Mouse (Mus musculus) forebrain, embryonic 14.5 days (tissue): ENCODE measurements around the gene Dbh. TPM values are rescaled to one million over a fixed set of nuclear protein-coding genes. Genes with fewer than 3 reads are reported as not detected.

Source experiments
- ATAC-seq: fragments of 200-750 bp; cut with Nextera tagmentation; 2 replicates; pipeline ENCODE4 v1.8.0; 2017; ENCODE audit warnings: mild to moderate bottlenecking, moderate library complexity
- DNase-seq: peaks from one replicate; pipeline ENCODE4 v3.0.0-alpha.2; 2015; ENCODE audit warnings: low spot score
- H3K27ac ChIP-seq: fragments of 300-500 bp; sonication (generic); 2 replicates; pipeline ENCODE4 v1.5.1; 2014; ENCODE audit warnings: low read depth, mild to moderate bottlenecking, control low read depth, low read length, moderate library complexity
- H3K27me3 ChIP-seq: fragments of 300-500 bp; sonication (generic); replicated peaks from 2 replicates; pipeline ENCODE4 v1.6.1; 2014; ENCODE audit warnings: low read length, control low read depth, mixed read lengths; ENCODE audit not compliant: control insufficient read depth, insufficient read depth
- H3K36me3 ChIP-seq: fragments of 300-500 bp; sonication (generic); 2 replicates; pipeline ENCODE4 v1.6.1; 2014; ENCODE audit warnings: low read length, control low read depth; ENCODE audit not compliant: control insufficient read depth, insufficient read depth
- H3K4me1 ChIP-seq: fragments of 300-500 bp; sonication (generic); 2 replicates; pipeline ENCODE4 v1.6.1; 2014; ENCODE audit warnings: antibody characterized with exemption, low read length, control low read depth; ENCODE audit not compliant: control insufficient read depth, insufficient read depth
- H3K4me2 ChIP-seq: fragments of 300-500 bp; sonication (generic); 2 replicates; pipeline ENCODE4 v1.6.1; 2014; ENCODE audit warnings: mild to moderate bottlenecking, control low read depth, low read length
- H3K4me3 ChIP-seq: fragments of 300-500 bp; sonication (generic); 2 replicates; pipeline ENCODE4 v1.5.1; 2014; ENCODE audit warnings: low read depth, low read length, control low read depth
- H3K9ac ChIP-seq: fragments of 300-500 bp; sonication (generic); 2 replicates; pipeline ENCODE4 v1.6.1; 2014; ENCODE audit warnings: mild to moderate bottlenecking, low read length, control low read depth, moderate library complexity
- H3K9me3 ChIP-seq: fragments of 300-500 bp; sonication (generic); replicated peaks from 2 replicates; pipeline ENCODE4 v1.6.1; 2016; ENCODE audit warnings: low read length, control low read depth, mixed read lengths; ENCODE audit not compliant: control insufficient read depth
- WGBS: fragments of 180-500 bp; shearing (Covaris S2); extraction: QIAGEN DNeasy Blood & Tissue Kit; methylation state at CpG from one replicate; pipeline ENCODE4 v1.1.7; 2014; 5-methylcytosine and 5-hydroxymethylcytosine counted together
- polyA plus RNA-seq: library from polyadenylated mRNA; unstranded; fragments of >200 nt; fragmentation: Nextera tagmentation; extraction: Ambion mirVana; gene quantifications from 2 replicates; pipeline ENCODE4 v1.2.1, GENCODE M21; 2014

Dbh gene
- polyA plus RNA-seq, 1 experiment from 2014 or later = not detected

- no peaks in the 10 kb centered on the region for H3K9me3 ChIP-seq
- no peak overlapping the region for H3K9ac ChIP-seq
- DNase-seq (no peak), ATAC-seq (no peak)
- no peak overlapping the region for H3K4me3 ChIP-seq
- 83% methylated on average over 15 of the region's 15 CpGs for whole genome bisulfite sequencing
- H3K27me3 ChIP-seq = no peaks in the 10 kb centered on the region
- no peak overlapping the region for H3K4me2 ChIP-seq
- H3K4me1 ChIP-seq = no peaks in the 10 kb centered on the region
- H3K27ac ChIP-seq = 0 out of 2 replicates have a peak overlapping the region, but pooled peaks have one; percentile 21
- no peaks in the 10 kb centered on the region for H3K36me3 ChIP-seq
These were observed 41.2 kb downstream of the Dbh start for GRCm38 (mm10) chr2:27206128-27206797.

DNA sequence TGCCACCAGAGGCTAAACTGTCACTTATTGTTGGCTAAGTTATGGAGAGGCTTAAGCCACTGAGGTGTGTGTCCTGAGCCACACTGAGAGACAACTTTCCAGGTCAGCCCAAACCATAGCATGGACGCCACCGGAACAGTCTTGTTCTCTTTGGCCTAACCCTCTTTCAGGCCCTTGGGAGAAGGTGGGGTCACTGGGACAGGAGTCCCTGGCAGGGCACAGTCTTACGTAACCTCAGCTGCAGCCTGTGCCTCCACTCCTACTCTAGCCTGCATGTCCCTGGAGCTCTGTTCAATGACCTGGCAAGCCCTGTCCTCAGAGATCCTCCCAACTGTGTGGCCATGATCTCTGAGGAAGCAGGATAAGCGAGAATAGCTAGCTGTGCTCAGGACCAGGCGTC is 42.1 kb downstream of the Dbh start:
- no peak for DNase-seq
- Histone ChIP-seq H3K36me3 (no peaks in the 10 kb centered on the region), H3K4me1 (no peaks in the 10 kb centered on the region), H3K9ac (no peak overlapping the region), H3K4me2 (no peak overlapping the region), H3K9me3 (no peaks in the 10 kb centered on the region), H3K4me3 (no peak overlapping the region), H3K27ac (no peak overlapping the region), H3K27me3 (no peaks in the 10 kb centered on the region)
- 92% methylated on average over 5 of the region's 5 CpGs for WGBS
- ATAC-seq = no peak

- no peak overlapping the region for H3K9ac ChIP-seq
- H3K27me3 ChIP-seq = no peaks in the 10 kb centered on the region
- no peaks in the 10 kb centered on the region for H3K9me3 ChIP-seq
- 88% methylated on average over 9 of the region's 9 CpGs for WGBS
- DNase-seq = no peak
- H3K4me2 ChIP-seq = no peak overlapping the region
- no peak overlapping the region for H3K4me3 ChIP-seq
- H3K36me3 ChIP-seq = no peaks in the 10 kb centered on the region
- ATAC-seq = no peak
- no peak overlapping the region for H3K27ac ChIP-seq
- H3K4me1 ChIP-seq = no peaks in the 10 kb centered on the region
These were observed 44.3 kb downstream of the Dbh start for GRCm38 (mm10) chr2:27209370-27209769.

DNA sequence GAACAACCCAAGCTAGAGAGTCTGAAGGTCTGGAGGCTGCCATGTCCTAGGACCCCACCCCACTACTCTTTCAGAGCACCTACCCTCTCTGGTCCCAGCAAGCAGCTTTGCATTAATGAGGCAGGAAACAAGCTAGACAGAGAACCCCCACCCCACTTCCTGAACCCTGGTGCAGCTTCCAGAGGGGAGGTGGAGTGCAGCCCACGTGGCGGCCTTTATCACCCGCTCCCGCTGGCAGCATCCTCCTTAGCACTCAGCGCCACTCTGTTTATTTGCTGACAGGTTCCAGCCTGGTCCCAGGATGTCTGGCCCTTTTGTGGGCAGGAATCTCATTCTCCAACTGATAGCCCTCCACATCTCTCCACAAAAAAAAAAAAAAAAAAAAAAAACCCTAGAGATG is 44.8 kb downstream of the Dbh start:
- no peak for ATAC-seq
- DNase-seq = no peak
- H3K4me1 ChIP-seq = no peaks in the 10 kb centered on the region

GRCm38 (mm10) chr2:27210255-27210654 is 45.2 kb downstream of the Dbh start:
- no peaks in the 10 kb centered on the region for H3K27me3 ChIP-seq
- H3K27ac ChIP-seq = no peak overlapping the region
- H3K36me3 ChIP-seq = no peaks in the 10 kb centered on the region
- DNase-seq (peak; percentile 22), ATAC-seq (no peak)
- WGBS = 65% methylated on average over 7 of the region's 7 CpGs
- no peak overlapping the region for H3K4me3 ChIP-seq
- H3K4me2 ChIP-seq = no peak overlapping the region
- no peak overlapping the region for H3K9ac ChIP-seq
- no peaks in the 10 kb centered on the region for H3K4me1 ChIP-seq
- no peaks in the 10 kb centered on the region for H3K9me3 ChIP-seq

More for the DNA sequence above, 44.8 kb downstream of the Dbh start:
- no peaks in the 10 kb centered on the region for H3K27me3 ChIP-seq
- H3K36me3 ChIP-seq = no peaks in the 10 kb centered on the region
- no peak overlapping the region for H3K4me3 ChIP-seq
- WGBS = 78% methylated on average over 5 of the region's 5 CpGs
- no peak overlapping the region for H3K9ac ChIP-seq
- H3K27ac ChIP-seq = no peak overlapping the region
- no peak overlapping the region for H3K4me2 ChIP-seq
- no peaks in the 10 kb centered on the region for H3K9me3 ChIP-seq

DNA sequence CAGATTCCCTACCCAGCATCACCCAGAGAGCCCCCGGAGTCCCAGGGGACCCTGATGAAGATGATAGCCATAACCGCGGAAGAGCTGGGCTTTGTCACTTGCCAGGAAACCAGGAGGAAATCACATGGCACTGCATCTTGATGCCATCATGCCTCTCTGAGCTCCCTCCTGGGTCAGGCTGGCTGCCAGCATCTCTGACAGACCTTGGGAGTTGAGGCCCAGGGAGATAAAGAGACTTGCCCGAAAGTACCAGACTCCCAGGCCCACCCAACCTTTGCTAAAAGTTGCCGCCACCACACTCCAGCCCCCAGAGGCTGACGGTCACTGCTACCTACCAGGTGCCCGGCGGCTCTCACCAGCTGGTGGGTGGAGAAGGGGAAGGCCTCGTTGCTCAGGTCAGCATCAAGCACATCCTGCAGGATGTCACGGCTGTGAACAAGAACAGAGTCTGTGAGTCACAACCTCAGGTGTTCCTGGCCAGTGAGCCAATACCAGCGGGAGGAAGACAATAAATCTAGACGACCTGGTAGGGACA is 45.7 kb downstream of the Dbh start:
- DNase-seq (no peak), ATAC-seq (no peak)
- H3K27ac ChIP-seq = no peak overlapping the region
- H3K9ac ChIP-seq = no peak overlapping the region
- H3K9me3 ChIP-seq = no peaks in the 10 kb centered on the region
- H3K4me1 ChIP-seq = no peaks in the 10 kb centered on the region
- WGBS = 85% methylated on average over 12 of the region's 12 CpGs
- no peak overlapping the region for H3K4me3 ChIP-seq
- H3K4me2 ChIP-seq = no peak overlapping the region
- H3K27me3 ChIP-seq = no peaks in the 10 kb centered on the region
- no peaks in the 10 kb centered on the region for H3K36me3 ChIP-seq

DNA sequence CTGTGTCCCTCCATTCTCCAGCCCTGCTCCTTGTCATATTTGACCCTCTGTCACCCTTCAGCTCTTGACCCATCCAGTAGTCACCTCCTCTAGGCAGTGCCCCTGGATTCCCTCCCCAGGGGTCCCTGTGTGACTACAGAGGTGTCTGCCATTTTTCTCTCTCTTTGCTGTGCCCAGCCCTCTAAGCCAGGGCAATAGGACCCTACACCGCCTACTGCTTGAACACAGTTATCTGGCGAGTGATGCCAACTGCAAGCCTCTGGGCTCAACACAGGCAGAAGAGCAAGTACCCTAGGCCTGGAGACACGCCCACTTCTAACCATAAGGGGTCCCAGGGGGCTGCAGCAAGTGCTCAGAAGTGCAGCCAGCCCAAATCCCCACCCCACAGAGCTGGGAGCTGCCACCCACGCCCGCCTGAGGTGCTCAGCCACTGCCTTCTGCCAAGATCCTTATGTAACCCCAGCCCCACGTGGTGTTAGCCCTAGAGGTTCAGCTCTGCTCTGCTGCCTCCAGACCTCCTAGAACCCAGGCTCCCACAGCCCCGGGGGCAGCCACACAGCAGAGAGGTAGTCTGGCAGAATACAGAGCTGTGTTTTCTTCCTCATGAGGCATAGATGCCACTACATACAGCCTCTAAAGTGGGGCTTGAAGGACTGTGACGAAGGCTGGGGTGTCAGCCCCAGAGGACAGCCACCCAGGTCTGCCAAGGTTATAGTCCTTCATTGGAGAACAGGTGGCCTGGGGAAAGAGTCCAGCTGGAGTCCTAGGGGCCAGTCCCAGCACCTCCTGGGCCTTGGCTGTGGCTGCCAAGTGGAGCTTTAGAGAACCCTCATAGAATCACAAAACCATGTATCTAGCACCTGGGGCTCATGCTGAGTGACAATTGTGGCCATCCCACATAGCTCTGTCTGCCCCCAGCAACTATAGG is 47.2 kb downstream of the Dbh start:
- Histone ChIP-seq H3K4me2 (no peak overlapping the region), H3K9ac (no peak overlapping the region), H3K27ac (no peak overlapping the region), H3K27me3 (no peaks in the 10 kb centered on the region), H3K4me3 (no peak overlapping the region), H3K9me3 (no peaks in the 10 kb centered on the region), H3K36me3 (no peaks in the 10 kb centered on the region), H3K4me1 (no peaks in the 10 kb centered on the region)
- WGBS = 62% methylated on average over 8 of the region's 8 CpGs
- no peak for DNase-seq
- no peak for ATAC-seq

GRCm38 (mm10) chr2:27215537-27215936 is 50.5 kb downstream of the Dbh start:
- no peaks in the 10 kb centered on the region for H3K9me3 ChIP-seq
- no peaks in the 10 kb centered on the region for H3K27me3 ChIP-seq
- H3K36me3 ChIP-seq = no peaks in the 10 kb centered on the region
- DNase-seq (no peak), ATAC-seq (no peak)
- no peak overlapping the region for H3K9ac ChIP-seq
- no peaks in the 10 kb centered on the region for H3K4me1 ChIP-seq
- H3K4me2 ChIP-seq = no peak overlapping the region
- no peak overlapping the region for H3K27ac ChIP-seq
- H3K4me3 ChIP-seq = no peak overlapping the region
- 91% methylated on average over 2 of the region's 2 CpGs for WGBS
